Mouse (Mus musculus) common myeloid progenitor, adult 5-6 weeks (primary cell): ENCODE measurements around the gene Pknox1. TPM values are rescaled to one million over a fixed set of nuclear protein-coding genes. Genes with fewer than 3 reads are reported as not detected.
"Not testable (repeated sequence)": the region's sequence is repeated elsewhere in the genome, so short reads cannot be mapped to it uniquely, and the experiment has no call there.

Experiments used
- ATAC-seq: replicated peaks from 2 replicates; pipeline ENCODE4 v1.8.0; 2016; ENCODE audit warnings: low read depth, mild to moderate bottlenecking, moderate TSS enrichment, inconsistent platforms; ENCODE audit not compliant: poor library complexity, severe bottlenecking
- total RNA-seq: library from RNA; stranded (forward); fragments of 200-1000, 187-1606 nt; gene quantifications from 2 replicates; pipeline ENCODE4 v1.2.3, GENCODE M21; 2017

Pknox1 gene
- total RNA-seq, 1 experiment from 2014 or later, result 25.1 TPM

- ATAC-seq, result no peak
These were observed 24.2 kb downstream of the Pknox1 start for GRCm38 (mm10) chr17:31588726-31589125.

DNA sequence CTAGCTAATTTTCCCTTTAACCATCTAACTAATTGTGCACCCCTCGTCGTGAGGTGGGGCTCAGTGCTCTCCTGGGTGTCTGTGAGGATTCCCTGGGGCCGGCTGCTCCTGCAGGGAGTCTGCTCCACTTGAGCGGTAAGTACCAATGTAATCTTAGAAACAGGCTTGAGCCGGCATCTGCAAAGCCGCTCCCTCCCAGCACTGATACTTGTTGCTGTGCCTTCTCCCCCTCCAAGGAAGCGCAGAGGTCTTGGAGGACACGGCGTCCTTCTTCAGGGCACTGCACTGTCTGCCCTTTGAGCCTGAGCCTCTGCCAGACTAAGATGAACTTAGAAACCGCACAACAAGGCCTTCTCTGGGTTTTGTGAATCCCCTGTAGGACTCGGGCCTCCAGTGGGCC lies 26.3 kb downstream of the Pknox1 start:
- no peak for ATAC-seq

DNA sequence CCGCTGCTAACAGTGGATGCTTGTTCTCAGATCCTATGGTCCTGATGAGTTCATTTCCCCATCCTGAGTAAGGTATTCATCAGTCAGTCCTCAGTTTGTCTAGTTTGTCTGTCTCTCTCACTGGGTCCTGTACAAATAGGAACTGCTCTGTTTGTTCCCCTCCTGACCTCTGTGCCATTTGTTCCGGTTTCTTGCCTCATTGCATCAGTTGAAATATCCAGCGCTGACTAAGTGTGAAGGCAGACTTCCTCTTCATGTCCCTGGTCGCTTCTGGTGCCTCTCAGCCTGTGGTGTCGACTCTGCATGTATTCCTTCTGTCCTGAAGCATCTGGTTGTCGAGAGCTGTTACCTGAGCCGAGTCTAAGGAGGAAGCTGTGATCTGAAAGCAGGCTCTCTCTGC lies 30.1 kb downstream of the Pknox1 start:
- peak; percentile 56; the same call in 1 of the 2 replicates for ATAC-seq

DNA sequence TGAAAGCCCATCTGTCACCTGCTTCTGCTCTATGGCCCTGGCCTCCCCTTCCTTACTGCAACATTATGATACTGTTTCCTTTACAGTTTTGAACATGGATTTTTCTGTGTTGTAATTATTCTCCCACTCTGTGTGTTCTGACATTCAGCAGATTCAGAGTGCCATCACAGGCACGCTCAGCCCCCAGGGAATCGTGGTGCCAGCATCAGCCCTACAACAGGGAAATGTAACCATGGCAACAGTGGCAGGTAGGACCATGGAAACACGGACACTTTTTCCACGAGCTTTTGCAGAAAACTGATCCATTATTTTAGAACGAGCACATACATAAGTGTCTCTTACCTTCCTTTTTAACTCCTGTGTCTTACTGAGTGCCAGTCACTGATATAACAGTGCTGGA lies 30.5 kb downstream of the Pknox1 start:
- ATAC-seq, result no peak

GRCm38 (mm10) chr17:31597957-31598356 lies 33.4 kb downstream of the Pknox1 start:
- no peak for ATAC-seq

- no peak for ATAC-seq
These were observed 34.1 kb downstream of the Pknox1 start for GRCm38 (mm10) chr17:31598593-31598992.

DNA sequence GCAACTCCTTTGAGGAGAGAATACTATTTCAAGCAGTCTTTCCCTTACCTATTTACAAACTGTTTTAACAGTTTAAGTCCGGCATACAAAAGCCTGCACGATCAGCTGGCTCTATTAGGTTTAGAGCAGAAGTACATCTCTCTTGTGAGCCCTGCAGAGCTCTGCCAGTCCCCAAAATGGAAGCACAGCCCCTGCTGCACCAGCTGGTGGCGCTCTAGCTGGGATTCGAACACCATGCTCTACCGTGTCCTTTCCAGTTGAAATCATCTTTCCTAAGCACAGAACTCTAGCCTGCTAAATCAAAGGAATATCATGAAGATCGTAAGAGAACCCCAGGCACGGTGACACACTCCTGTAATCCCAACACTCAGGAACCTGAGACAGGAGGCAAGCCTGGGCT lies 41.9 kb downstream of the Pknox1 start:
- no peak for ATAC-seq

- ATAC-seq, result no peak
These were observed 42.9 kb downstream of the Pknox1 start for GRCm38 (mm10) chr17:31607256-31607951.

- not testable (repeated sequence) for ATAC-seq
These were observed 44.6 kb downstream of the Pknox1 start for GRCm38 (mm10) chr17:31609173-31609572.

- no peak for ATAC-seq
These were observed 45.4 kb downstream of the Pknox1 start for GRCm38 (mm10) chr17:31609895-31610294.

- no peak; the same call in 1 of the 2 replicates for ATAC-seq
These were observed 48.7 kb downstream of the Pknox1 start for GRCm38 (mm10) chr17:31613086-31613755.

- no peak for ATAC-seq
These were observed 58.6 kb downstream of the Pknox1 start for GRCm38 (mm10) chr17:31623101-31623500.

GRCm38 (mm10) chr17:31627961-31628360 lies 63.4 kb downstream of the Pknox1 start:
- no peak for ATAC-seq

GRCm38 (mm10) chr17:31631081-31631800 lies 66.7 kb downstream of the Pknox1 start:
- no peak for ATAC-seq

DNA sequence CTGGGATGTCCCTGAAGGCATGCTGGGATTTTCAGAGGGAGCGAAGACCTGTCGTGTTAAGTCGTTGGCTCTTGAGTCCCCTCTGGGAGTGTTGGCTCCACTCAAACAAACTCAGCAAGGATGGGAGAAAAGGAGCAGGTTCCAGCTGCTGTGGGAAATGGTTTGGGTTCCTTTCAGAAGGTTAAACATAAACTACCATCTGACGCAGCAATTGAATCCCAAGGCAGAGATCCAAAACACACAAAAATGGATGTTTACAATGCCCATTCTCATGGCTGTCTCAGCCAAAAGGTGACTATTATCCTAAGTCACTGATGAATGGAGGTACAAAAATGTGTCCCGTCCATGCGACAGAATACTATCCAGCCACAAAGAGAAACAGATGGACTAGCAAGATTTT lies 68.5 kb downstream of the Pknox1 start:
- no peak for ATAC-seq

- no peak for ATAC-seq
These were observed 70.4 kb downstream of the Pknox1 start for GRCm38 (mm10) chr17:31634896-31635295.

- ATAC-seq, result no peak
These were observed 71.2 kb downstream of the Pknox1 start for GRCm38 (mm10) chr17:31635781-31636180.

DNA sequence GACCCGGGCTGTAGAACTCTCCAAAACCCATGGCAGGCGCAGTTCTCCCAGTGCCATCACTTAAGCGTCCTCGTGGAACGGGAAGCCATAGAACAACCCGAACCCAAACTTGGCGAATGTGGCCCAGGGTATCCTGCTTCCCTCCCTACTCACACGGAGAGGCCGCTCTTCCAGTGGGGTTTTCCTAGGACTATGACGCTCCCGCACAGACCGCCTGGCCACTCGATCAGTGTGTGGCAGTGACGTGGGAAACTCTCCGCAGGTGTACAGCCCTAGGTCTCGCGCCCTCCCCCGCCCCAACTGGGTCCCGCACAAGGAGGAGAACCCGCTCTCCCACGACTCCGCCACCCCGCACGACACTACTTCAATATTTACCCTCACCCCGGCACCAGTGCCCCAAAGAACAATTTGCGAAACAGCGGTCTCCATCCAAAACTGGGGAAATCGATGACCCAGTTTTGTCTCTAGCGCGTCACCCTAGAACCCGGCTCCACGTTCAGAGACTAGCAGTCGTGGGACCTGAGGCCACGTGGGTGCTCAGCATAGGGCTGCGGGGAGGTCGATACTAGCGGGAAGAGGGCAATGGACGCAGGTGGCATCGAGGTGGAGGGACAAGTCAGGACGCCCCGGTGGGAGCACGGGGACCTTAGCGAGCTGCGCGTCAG lies 71.9 kb downstream of the Pknox1 start:
- ATAC-seq, result no peak

DNA sequence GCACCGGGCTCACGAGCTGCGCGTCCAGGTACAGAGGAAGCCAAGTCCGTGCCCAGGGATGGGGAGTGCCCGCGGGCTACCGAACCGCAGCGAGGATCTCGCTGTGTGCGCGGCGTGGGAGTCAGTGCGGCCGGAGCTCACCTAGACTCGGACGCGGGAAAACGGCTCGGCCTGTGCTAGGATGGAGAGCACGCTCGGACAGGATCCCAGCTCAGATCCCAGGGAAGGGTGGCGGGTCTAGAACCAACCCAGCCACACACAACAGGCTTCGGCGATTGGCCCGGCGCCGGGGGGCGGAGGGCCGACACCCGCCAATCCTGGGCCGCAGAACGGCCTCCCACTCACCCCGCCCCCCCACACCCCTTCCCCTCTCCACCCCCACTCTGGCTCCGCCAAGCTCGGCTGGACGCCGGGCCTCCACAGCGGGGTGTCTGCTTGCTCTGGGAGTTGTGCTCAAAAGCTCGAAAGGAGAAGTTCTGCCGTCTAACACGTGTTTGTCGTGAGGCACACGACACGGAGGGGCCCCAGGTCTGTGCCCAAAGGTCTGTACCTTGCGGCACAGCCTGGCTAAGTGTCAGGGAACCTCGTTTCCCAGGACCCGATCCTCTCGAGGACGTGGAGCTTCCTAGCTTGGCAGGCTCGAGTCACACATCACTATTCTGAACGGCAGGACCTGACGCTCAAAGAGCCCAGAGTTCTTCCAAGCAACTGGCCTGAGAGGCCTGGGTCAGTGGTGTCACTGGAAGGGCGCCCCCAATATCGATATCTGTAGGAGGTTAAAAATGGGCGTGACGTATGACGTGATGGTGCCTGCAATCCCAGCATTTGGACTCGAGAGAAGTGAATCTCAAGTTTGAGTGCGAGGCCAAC lies 72.6 kb downstream of the Pknox1 start, which contains the start of gene Cbs:
Gene Cbs (minus strand): TSS at position 297 of the 870 bp plus-strand sequence.
- peak; percentile 67 for ATAC-seq
